8 mouse cellular contexts compared by ENCODE assay signal in the genomic region with DNA sequence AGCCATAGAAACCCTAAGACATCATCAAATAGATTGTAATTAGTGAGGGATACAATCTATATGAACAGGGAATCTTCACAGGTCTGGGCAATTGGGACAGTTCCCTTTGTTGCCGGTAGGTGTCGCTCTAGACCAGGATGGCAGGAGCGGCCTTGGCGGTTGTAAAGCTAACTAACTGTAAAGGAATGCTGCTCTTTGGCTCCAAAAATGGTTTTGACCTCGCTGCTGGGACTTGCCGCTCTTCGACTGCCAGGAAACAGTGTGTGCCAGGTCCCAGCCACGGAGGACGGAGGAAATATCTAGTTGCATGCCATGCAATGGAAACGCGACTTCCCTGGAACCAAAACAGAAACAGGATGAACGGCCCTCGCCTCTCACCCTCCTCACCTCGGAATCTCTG. TPM values are rescaled to one million over a fixed set of nuclear protein-coding genes. Genes with fewer than 3 reads are reported as not detected.
A peak's percentile ranks its signal among the peaks of the same experiment; 100 is the strongest.
DNase-seq lines count a peak whose midpoint lies in the region; ATAC-seq and TF ChIP-seq lines count a peak whose summit lies in the region.

No protein-coding gene starts in this region.

- H3K79me2 ChIP-seq in liver, adult 2 months (ENCODE audit: control insufficient read depth, insufficient read depth, low read length) = no peaks in the 10 kb centered on the region

- H3K9me3 ChIP-seq in embryonic facial prominence, embryonic 12.5 days = no peaks in the 10 kb centered on the region
- H3K9me3 ChIP-seq in stomach, embryonic 16.5 days (replicated peaks; ENCODE audit: control insufficient read depth, low read length) = no peaks in the 10 kb centered on the region

- no peaks in the 10 kb centered on the region for H3K36me3 ChIP-seq in embryonic facial prominence, embryonic 12.5 days
- H3K36me3 ChIP-seq in liver, adult 2 months (ENCODE audit: control insufficient read depth, insufficient read depth, low read length) = no peaks in the 10 kb centered on the region
- no peaks in the 10 kb centered on the region for H3K36me3 ChIP-seq in stomach, embryonic 16.5 days (ENCODE audit: control insufficient read depth, insufficient read depth, low read length)

- no peaks in the 10 kb centered on the region for H3K27me3 ChIP-seq in embryonic facial prominence, embryonic 12.5 days
- no peaks in the 10 kb centered on the region for H3K27me3 ChIP-seq in liver, adult 2 months (ENCODE audit: control insufficient read depth, insufficient read depth, low read length)
- H3K27me3 ChIP-seq in stomach, embryonic 16.5 days (ENCODE audit: control insufficient read depth, insufficient read depth, low read length) = no peaks in the 10 kb centered on the region

- peak overlapping the region; percentile 37 for H3K4me2 ChIP-seq in embryonic facial prominence, embryonic 12.5 days (replicated peaks)
- peak overlapping the region; percentile 44 for H3K4me2 ChIP-seq in stomach, embryonic 16.5 days (ENCODE audit: low read depth, low read length)

- no peak overlapping the region for H3K27ac ChIP-seq in embryonic facial prominence, embryonic 12.5 days
- H3K27ac ChIP-seq in liver, adult 2 months (replicated peaks; ENCODE audit: insufficient read depth, low read depth, low read length) = no peak overlapping the region
- peak overlapping the region; percentile 30; the same call in 1 of the 2 replicates for H3K27ac ChIP-seq in stomach, embryonic 16.5 days (ENCODE audit: low read length)

- no peak for TF ChIP-seq POLR2A in liver, adult 2 months (IDR thresholded peaks at IDR 0.05; ENCODE audit: extremely low read depth, insufficient read depth, low read length)

- DNase-seq in 3T3-L1 (ENCODE audit: low read depth, low spot score) = peak; percentile 94
- DNase-seq in adrenal gland, postnatal 25 days = peak; percentile 85
- peak; percentile 89 for DNase-seq in heart, adult 8-10 months (ENCODE audit: low spot score)
- peak; percentile 94 for DNase-seq in kidney, adult 9 months
- DNase-seq in liver, adult 2 months (ENCODE audit: extremely low read depth, low read depth, low spot score) = peak; percentile 86
- peak; percentile 64 to 80 for DNase-seq in natural killer cell, adult 2 months (ENCODE audit: low spot score in 2 of 2)

- H3K4me1 ChIP-seq in embryonic facial prominence, embryonic 12.5 days = peaks cover 3% of the 10 kb centered on the region; the same call in 1 of the 2 replicates
- peaks cover 4% of the 10 kb centered on the region; the same call in 1 of the 2 replicates for H3K4me1 ChIP-seq in liver, adult 2 months (ENCODE audit: control insufficient read depth, insufficient read depth, low read length)
- peaks cover 3% of the 10 kb centered on the region; the same call in 1 of the 2 replicates for H3K4me1 ChIP-seq in stomach, embryonic 16.5 days (ENCODE audit: control insufficient read depth, insufficient read depth, low read length)

- ATAC-seq in embryonic facial prominence, embryonic 12.5 days (ENCODE audit: insufficient number of reproducible peaks, insufficient read depth, low FRiP score, low TSS enrichment) = 0 out of 2 replicates have a peak, but pooled peaks have one; percentile 15
- ATAC-seq in stomach, embryonic 16.5 days (ENCODE audit: insufficient read depth, low FRiP score) = peak; percentile 64

- TF ChIP-seq CTCF in liver, adult 2 months (IDR thresholded peaks at IDR 0.05; ENCODE audit: low read depth, low read length) = peak; percentile 97

- peak overlapping the region; percentile 14; the same call in 1 of the 2 replicates for H3K4me3 ChIP-seq in embryonic facial prominence, embryonic 12.5 days
- H3K4me3 ChIP-seq in liver, adult 2 months (ENCODE audit: insufficient read depth, low read depth, low read length) = no peak overlapping the region
- no peak overlapping the region for H3K4me3 ChIP-seq in stomach, embryonic 16.5 days (replicated peaks; ENCODE audit: low read length)

- 15% methylated on average over 14 of the region's 14 CpGs for WGBS in embryonic facial prominence, embryonic 12.5 days
- 3% methylated on average over 14 of the region's 14 CpGs for WGBS in liver, adult 2 months
- 21% methylated on average over 14 of the region's 14 CpGs for WGBS in stomach, embryonic 16.5 days

- no peak overlapping the region for H3K9ac ChIP-seq in embryonic facial prominence, embryonic 12.5 days
- H3K9ac ChIP-seq in liver, adult 2 months (ENCODE audit: low read depth, low read length) = peak overlapping the region; percentile 19; the same call in 1 of the 2 replicates
- H3K9ac ChIP-seq in stomach, embryonic 16.5 days (ENCODE audit: low read length) = 0 out of 2 replicates have a peak overlapping the region, but pooled peaks have one; percentile 50

RNA-seq across cellular contexts. Expression of a gene that starts 14.2 kb away (rescaled TPM):
- total RNA-seq in adrenal gland, postnatal 25 days (2021) = 109 and 166 TPM in 2 replicates
- 115 and 118 TPM in 2 replicates for polyA plus RNA-seq in embryonic facial prominence, embryonic 12.5 days (2016; fragmentation: Nextera tagmentation; extraction: Ambion mirVana)
- total RNA-seq in heart, adult 8-10 months (2022) = 100 to 1,000 TPM in 3 of 4 experiments, 10 to 100 TPM in 1; 93.7 to 126 (median 111) TPM
- total RNA-seq in liver, adult 2 months (2014; rRNA removed) = 14.7 and 17.3 TPM in 2 replicates
- 27.7 and 28.4 TPM in 2 replicates for polyA plus RNA-seq in liver, adult 2 months (2012; rRNA removed)
- polyA plus RNA-seq in stomach, embryonic 16.5 days (2015; fragmentation: Nextera tagmentation; extraction: Ambion mirVana) = 59.1 and 79.6 TPM in 2 replicates

RNA-seq across cellular contexts. Expression of a gene that starts 42.6 kb away (rescaled TPM):
- total RNA-seq in adrenal gland, postnatal 25 days (2021) = 80.9 and 114 TPM in 2 replicates
- polyA plus RNA-seq in embryonic facial prominence, embryonic 12.5 days (2016; fragmentation: Nextera tagmentation; extraction: Ambion mirVana) = 29.6 and 30.0 TPM in 2 replicates
- total RNA-seq in heart, adult 8-10 months (2022) = 100 to 1,000 TPM in 2 of 4 experiments, 10 to 100 TPM in 2; 96.2 to 103 (median 100) TPM
- 11.0 and 15.0 TPM in 2 replicates for total RNA-seq in liver, adult 2 months (2014; rRNA removed)
- 41.1 and 41.9 TPM in 2 replicates for polyA plus RNA-seq in liver, adult 2 months (2012; rRNA removed)
- 21.4 and 23.1 TPM in 2 replicates for polyA plus RNA-seq in stomach, embryonic 16.5 days (2015; fragmentation: Nextera tagmentation; extraction: Ambion mirVana)
